Comparison of ENCODE assay signal across 21 mouse cellular contexts in genomic region chr1:167648670-167649069, GRCm38 (mm10). TPM values are rescaled to one million over a fixed set of nuclear protein-coding genes. Genes with fewer than 3 reads are reported as not detected.
DNase-seq lines count a peak whose midpoint lies in the region; ATAC-seq lines count a peak whose summit lies in the region.
"Had no signal": no experiment of that assay in that cellular context is flagged by ENCODE, and none has a peak within 500 bp of the region (broad histone marks: within the 10 kb centered on the region; RNA-seq: fewer than 3 reads in every experiment).

No protein-coding gene starts in this region.

- no peak overlapping the region for H3K4me3 ChIP-seq in embryonic facial prominence, embryonic 15.5 days (replicated peaks)
- no peak overlapping the region for H3K4me3 ChIP-seq in limb, embryonic 12.5 days (replicated peaks)
- H3K4me3 ChIP-seq: heart, embryonic 10.5 days; hindbrain, embryonic 12.5 days had no signal

- no peak overlapping the region for H3K9ac ChIP-seq in embryonic facial prominence, embryonic 15.5 days
- no peak overlapping the region for H3K9ac ChIP-seq in limb, embryonic 12.5 days (replicated peaks)
- H3K9ac ChIP-seq: forebrain, postnatal 0 days; hindbrain, embryonic 12.5 days had no signal

- peak; percentile 22 for DNase-seq in embryo, embryonic 11 days
- no peak for DNase-seq in embryo, embryonic 10 days (ENCODE audit: low spot score)
- no peak for DNase-seq in adrenal gland, adult 2 months
- no peak for DNase-seq in kidney, postnatal 25 days
- no peak for DNase-seq in spleen, postnatal 4 days (ENCODE audit: low spot score in 2 of 2)
- DNase-seq: B cell, adult 2 months; cerebellum, adult 11 months; cerebellum, adult 9-10 months; cerebellum, postnatal 25 days; forebrain, postnatal 0 days; heart, postnatal 4 days had no signal

- peak overlapping the region; percentile 77 for H3K27ac ChIP-seq in embryonic facial prominence, embryonic 15.5 days (replicated peaks)
- peak overlapping the region; percentile 41; the same call in 1 of the 2 replicates for H3K27ac ChIP-seq in limb, embryonic 12.5 days
- H3K27ac ChIP-seq: heart, embryonic 10.5 days; hindbrain, embryonic 12.5 days had no signal

- 42% methylated on average over 3 of the region's 3 CpGs for WGBS in embryonic facial prominence, embryonic 15.5 days
- 33% methylated on average over 3 of the region's 3 CpGs for WGBS in limb, embryonic 12.5 days

- no peak overlapping the region for H3K4me2 ChIP-seq in embryonic facial prominence, embryonic 15.5 days (replicated peaks)
- no peak overlapping the region for H3K4me2 ChIP-seq in limb, embryonic 12.5 days
- H3K4me2 ChIP-seq: hindbrain, embryonic 12.5 days had no signal

- ATAC-seq in embryonic facial prominence, embryonic 15.5 days (ENCODE audit: insufficient number of reproducible peaks, low FRiP score, low TSS enrichment, low read depth), result no peak
- no peak for ATAC-seq in limb, embryonic 12.5 days (ENCODE audit: insufficient number of reproducible peaks, insufficient read depth, low FRiP score, low TSS enrichment, low read depth)
- ATAC-seq: CD4-positive, CD25-positive, alpha-beta regulatory T cell, adult 4 months; forebrain, postnatal 0 days; hindbrain, embryonic 16.5 days had no signal

- H3K9me3 ChIP-seq in embryonic facial prominence, embryonic 15.5 days (replicated peaks), result no peaks in the 10 kb centered on the region
- H3K9me3 ChIP-seq in limb, embryonic 12.5 days, result no peaks in the 10 kb centered on the region
- H3K9me3 ChIP-seq: heart, embryonic 10.5 days; hindbrain, embryonic 12.5 days had no signal

- H3K36me3 ChIP-seq in embryonic facial prominence, embryonic 15.5 days, result no peaks in the 10 kb centered on the region
- H3K36me3 ChIP-seq in limb, embryonic 12.5 days, result no peaks in the 10 kb centered on the region
- H3K36me3 ChIP-seq: G1E; heart, embryonic 10.5 days; hindbrain, embryonic 12.5 days had no signal

- H3K27me3 ChIP-seq in embryonic facial prominence, embryonic 15.5 days, result no peaks in the 10 kb centered on the region
- H3K27me3 ChIP-seq in limb, embryonic 12.5 days, result peaks cover 24% of the 10 kb centered on the region

- peaks cover 26% of the 10 kb centered on the region for H3K4me1 ChIP-seq in embryonic facial prominence, embryonic 15.5 days
- H3K4me1 ChIP-seq in limb, embryonic 12.5 days (replicated peaks), result peaks cover 17% of the 10 kb centered on the region
- H3K4me1 ChIP-seq: heart, embryonic 10.5 days had no signal

RNA-seq across cellular contexts. Expression of gene Lmx1a, which starts 40.4 kb away (rescaled TPM):
- 0.93 and 1.2 TPM in 2 replicates for polyA plus RNA-seq in embryonic facial prominence, embryonic 15.5 days (2015; fragmentation: Nextera tagmentation; extraction: Ambion mirVana)
- polyA plus RNA-seq in limb, embryonic 12.5 days (2016; fragmentation: Nextera tagmentation; extraction: Ambion mirVana), result 0.84 and 0.88 TPM in 2 replicates
- total RNA-seq in adrenal gland, adult 2 months (2021), result under 1 TPM in 1 of 2 experiments, not detected in 1; 0.14 TPM
- polyA plus RNA-seq in adrenal gland, adult 2 months (2012; rRNA removed), result not detected in 2 replicates
- total RNA-seq: heart, adult 18-20 months; heart, postnatal 10 days; heart, postnatal 4 days had no signal
- polyA plus RNA-seq: CD4-positive, CD25-positive, alpha-beta regulatory T cell, adult 4 months; G1E; heart, embryonic 14.5 days had no signal

RNA-seq across cellular contexts. Expression of gene Rxrg, which starts 50.5 kb away (rescaled TPM):
- polyA plus RNA-seq in embryonic facial prominence, embryonic 15.5 days (2015; fragmentation: Nextera tagmentation; extraction: Ambion mirVana), result 20.2 and 25.4 TPM in 2 replicates
- polyA plus RNA-seq in limb, embryonic 12.5 days (2016; fragmentation: Nextera tagmentation; extraction: Ambion mirVana), result 14.2 and 14.4 TPM in 2 replicates
- 10 to 100 TPM in 1 of 2 experiments, 1 to 10 TPM in 1; 5.4 to 10.0 TPM for total RNA-seq in adrenal gland, adult 2 months (2021)
- 3.4 and 4.7 TPM in 2 replicates for polyA plus RNA-seq in adrenal gland, adult 2 months (2012; rRNA removed)
- polyA plus RNA-seq: CD4-positive, CD25-positive, alpha-beta regulatory T cell, adult 4 months; G1E had no signal
